Mouse (Mus musculus) splenic B cell, adult 2 months (primary cell): ENCODE data around the gene Fibp.
"Not testable (repeated sequence)": the region's sequence is repeated elsewhere in the genome, so short reads cannot be mapped to it uniquely, and the experiment has no call there.

Experiments
- DNase-seq: peaks from one replicate; pipeline ENCODE4 v3.0.0-alpha.2; 2011; ENCODE audit warnings: low read depth, low spot score
- H3K27me3 ChIP-seq: 2 replicates; pipeline ENCODE4 v1.6.1; 2012; ENCODE audit warnings: mild to moderate bottlenecking, low read length, moderate library complexity, mixed read lengths; ENCODE audit not compliant: control insufficient read depth, poor library complexity, insufficient read depth, severe bottlenecking
- H3K36me3 ChIP-seq: 2 replicates; pipeline ENCODE4 v1.6.1; 2012; ENCODE audit warnings: mild to moderate bottlenecking, low read length, moderate library complexity, mixed read lengths; ENCODE audit not compliant: control insufficient read depth, poor library complexity, insufficient read depth, severe bottlenecking

Gene Fibp

DNA sequence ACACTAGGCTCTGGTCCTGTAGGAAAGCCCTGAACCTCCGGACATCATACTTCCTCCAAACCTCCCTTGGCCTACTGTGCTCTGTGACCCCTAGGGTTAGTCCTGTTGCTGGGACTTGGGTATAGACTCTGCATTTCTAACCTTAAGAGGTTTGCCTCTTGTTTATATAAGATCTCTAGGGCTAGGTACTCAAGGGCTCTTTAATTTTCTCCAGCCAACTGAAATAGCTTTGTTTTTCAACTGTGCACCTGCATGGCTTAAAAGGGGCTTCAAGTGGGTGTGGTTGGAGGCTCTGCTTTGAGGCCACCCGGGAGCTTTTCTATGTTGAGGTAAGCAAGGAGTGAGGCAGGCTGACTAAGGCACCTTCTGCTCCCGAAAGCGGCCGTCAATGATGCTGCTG lies 24.1 kb downstream of the Fibp start:
- peaks cover 3% of the 10 kb centered on the region; the same call in 1 of the 2 replicates for H3K36me3 ChIP-seq
- no peaks in the 10 kb centered on the region for H3K27me3 ChIP-seq
- DNase-seq: no peak

- no peak for DNase-seq
- H3K27me3 ChIP-seq: no peaks in the 10 kb centered on the region
These were observed 25.0 kb downstream of the Fibp start for GRCm38 (mm10) chr19:5485371-5485770.

GRCm38 (mm10) chr19:5485821-5486220 lies 25.4 kb downstream of the Fibp start:
- DNase-seq: no peak
- Histone ChIP-seq H3K27me3 (no peaks in the 10 kb centered on the region), H3K36me3 (peaks cover 3% of the 10 kb centered on the region; the same call in 1 of the 2 replicates)

More at GRCm38 (mm10) chr19:5485371-5485770, 25.0 kb downstream of the Fibp start:
- H3K36me3 ChIP-seq: peaks cover 3% of the 10 kb centered on the region; the same call in 1 of the 2 replicates

DNA sequence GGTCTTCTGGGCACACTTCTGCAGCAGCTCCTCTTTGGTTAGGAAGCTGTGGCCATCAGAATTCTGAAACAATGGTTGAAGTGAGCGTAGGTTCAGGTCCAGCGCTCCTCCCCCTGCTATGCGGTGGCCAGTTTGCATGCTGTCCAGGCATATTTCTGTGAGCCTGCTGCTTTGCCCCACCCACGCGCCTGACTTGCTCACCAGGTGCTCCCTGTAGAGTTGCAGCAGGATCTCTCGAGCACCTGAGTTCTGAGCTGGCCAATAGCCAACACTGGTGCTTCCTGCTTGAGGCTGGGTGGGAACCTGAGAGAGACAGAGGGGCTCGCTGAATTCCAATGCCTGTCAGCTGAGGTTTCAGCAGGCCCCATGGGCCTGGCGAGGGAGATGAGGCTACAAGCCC lies 25.9 kb downstream of the Fibp start:
- DNase-seq: no peak
- H3K27me3 ChIP-seq: no peaks in the 10 kb centered on the region
- peaks cover 3% of the 10 kb centered on the region; the same call in 1 of the 2 replicates for H3K36me3 ChIP-seq

DNA sequence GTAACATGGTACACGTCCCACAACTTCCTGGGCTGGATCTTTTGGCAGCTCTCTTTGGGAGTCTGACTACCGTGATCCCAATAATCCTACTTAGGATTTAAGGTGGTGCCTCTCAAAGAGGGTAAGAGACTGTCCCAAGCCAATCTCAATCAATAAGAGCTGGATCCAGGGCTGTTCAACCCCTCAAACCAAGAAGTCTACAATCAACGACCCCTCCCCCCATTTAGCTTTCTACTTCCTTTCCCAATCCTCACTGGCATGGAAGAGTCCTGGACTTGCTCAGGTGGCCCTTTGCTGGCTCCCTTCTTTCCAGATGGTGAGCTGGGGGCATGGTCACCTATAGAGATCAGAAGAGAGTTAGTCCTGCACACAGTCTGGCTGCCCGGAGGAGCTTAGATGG lies 26.4 kb downstream of the Fibp start:
- H3K27me3 ChIP-seq: no peaks in the 10 kb centered on the region
- peaks cover 3% of the 10 kb centered on the region; the same call in 1 of the 2 replicates for H3K36me3 ChIP-seq
- DNase-seq: no peak

GRCm38 (mm10) chr19:5487768-5488550 lies 27.5 kb downstream of the Fibp start, which contains the start of gene Mus81:
Gene Mus81 (minus strand): TSS chr19:5488402.
- DNase-seq: peak; percentile 97
- Histone ChIP-seq H3K27me3 (no peaks in the 10 kb centered on the region), H3K36me3 (peaks cover 8% of the 10 kb centered on the region)

DNA sequence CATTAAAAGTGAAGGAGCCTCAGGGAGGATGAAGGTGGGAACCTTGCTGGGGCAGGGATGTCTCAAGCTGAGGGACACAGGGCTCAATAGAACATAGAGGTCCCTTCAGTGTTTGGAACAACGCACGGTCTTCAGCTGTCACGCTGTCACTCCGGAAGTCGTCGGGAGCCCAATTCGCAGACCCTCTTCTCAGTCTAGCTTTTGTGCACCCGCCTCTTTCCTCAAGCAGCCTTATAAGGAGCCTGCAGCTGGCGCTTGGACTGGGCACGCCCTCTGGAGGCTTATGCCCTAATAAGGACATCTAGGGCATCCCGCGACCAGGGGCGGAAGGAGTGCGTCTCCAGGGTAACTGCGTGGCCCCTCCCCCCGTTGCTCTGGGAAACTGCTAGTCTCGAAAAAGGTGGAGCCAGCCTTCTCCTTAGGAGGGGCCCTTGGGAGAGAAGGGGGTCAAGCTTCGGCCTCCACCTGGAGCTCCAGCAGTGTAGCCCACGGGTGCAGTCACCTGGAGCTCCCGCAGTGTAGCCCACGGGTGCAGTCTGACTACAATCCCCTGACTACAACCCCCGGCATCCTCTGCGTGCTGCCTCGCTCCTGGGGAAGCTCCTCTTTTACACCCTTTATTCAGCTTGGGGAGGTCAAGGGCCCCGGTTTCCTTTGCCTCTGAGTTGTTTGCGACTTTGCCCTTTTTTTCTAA lies 28.6 kb downstream of the Fibp start:
- Histone ChIP-seq H3K36me3 (peaks cover 12% of the 10 kb centered on the region), H3K27me3 (no peaks in the 10 kb centered on the region)
- peak; percentile 96 for DNase-seq

DNA sequence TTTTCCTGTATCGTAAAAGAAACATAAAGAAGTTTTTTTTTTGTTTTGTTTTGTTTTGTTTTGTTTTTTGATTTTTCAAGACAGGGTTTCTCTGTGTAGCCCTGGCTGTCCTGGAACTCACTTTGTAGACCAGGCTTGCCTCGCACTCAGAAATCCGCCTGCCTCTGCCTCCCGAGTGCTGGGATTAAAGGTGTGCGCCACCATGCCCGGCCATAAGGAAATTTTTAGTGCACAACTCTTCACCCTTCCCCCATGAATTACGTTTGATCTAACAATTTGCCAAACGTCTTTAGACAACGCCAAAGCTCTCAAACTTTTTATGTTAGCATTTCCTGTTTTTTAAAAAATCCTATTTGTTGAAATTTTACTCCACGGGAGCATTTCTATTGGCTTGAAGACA lies 29.3 kb downstream of the Fibp start:
- H3K27me3 ChIP-seq, DNase-seq: not testable (repeated sequence)
- H3K36me3 ChIP-seq: peaks cover 12% of the 10 kb centered on the region

GRCm38 (mm10) chr19:5490313-5490897 lies 30.0 kb downstream of the Fibp start, which contains the start of gene Cfl1:
Gene Cfl1 (plus strand): TSS chr19:5490455.
- Histone ChIP-seq H3K36me3 (peaks cover 14% of the 10 kb centered on the region), H3K27me3 (no peaks in the 10 kb centered on the region)
- DNase-seq: peak; percentile 96

- Histone ChIP-seq H3K36me3 (peaks cover 14% of the 10 kb centered on the region), H3K27me3 (no peaks in the 10 kb centered on the region)
- peak; percentile 91 for DNase-seq
These were observed 30.7 kb downstream of the Fibp start for GRCm38 (mm10) chr19:5490898-5491708.

GRCm38 (mm10) chr19:5492641-5493040 lies 32.2 kb downstream of the Fibp start:
- Histone ChIP-seq H3K36me3 (peaks cover 19% of the 10 kb centered on the region), H3K27me3 (no peaks in the 10 kb centered on the region)
- DNase-seq: no peak

- H3K27me3 ChIP-seq: not testable (repeated sequence)
- H3K36me3 ChIP-seq: peaks cover 20% of the 10 kb centered on the region
- peak; percentile 65 for DNase-seq
These were observed 32.9 kb downstream of the Fibp start for GRCm38 (mm10) chr19:5493301-5493721.

DNA sequence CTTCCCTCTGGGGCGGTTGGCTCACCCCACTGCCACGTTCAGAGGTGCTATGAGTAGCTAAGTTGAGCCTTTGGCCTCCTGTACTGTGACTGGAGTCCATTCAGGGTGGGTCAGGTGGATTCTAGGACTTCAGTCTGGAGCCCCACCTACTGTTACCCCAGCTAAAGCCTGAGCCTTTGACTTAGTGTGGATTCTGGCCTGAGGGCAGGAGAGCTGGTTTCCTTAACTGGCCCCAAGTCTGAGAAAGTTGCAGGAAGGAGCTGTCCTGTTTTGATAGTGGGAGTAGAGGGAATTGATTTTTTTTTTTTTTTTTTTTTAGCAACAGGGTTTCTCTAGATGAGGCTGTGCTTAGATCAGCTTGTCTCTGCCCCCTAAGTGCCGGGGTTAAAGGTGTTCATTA lies 33.9 kb downstream of the Fibp start:
- Histone ChIP-seq H3K27me3 (no peaks in the 10 kb centered on the region), H3K36me3 (peaks cover 20% of the 10 kb centered on the region)
- DNase-seq: no peak

DNA sequence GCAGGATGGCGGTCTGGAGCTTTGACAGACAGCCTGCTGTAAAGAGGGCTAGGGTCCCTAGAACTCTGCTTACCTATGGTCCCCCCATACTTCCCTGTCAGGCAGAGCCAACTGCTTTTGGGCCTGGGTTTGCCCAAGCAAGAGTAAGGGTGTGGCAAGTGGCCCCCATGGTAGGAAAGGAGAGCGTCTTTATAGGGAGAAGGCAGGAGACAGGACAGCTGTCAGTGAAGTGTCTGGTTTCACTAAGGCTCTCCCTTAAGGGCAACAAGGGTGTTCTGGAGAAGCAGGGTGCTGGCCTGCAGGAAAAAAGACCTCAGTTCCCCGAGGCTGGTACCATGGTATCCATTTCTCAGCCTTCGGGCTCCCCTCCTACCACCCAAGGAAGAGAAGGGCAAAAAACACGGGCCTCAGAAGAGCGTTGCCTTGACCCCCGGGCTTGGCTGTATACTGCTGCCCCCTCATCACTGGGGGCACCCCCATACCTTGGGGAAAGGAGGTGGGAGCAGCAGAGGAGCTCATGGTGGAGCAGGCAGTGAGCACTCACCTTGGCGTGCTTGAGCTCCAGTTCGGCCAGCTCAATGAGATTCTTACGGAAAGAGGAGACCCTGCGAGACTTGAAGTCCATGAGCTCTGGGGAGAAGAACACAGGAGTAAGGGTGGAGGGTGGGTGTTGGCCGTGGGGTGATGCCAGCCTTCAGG lies 35.1 kb downstream of the Fibp start:
- H3K27me3 ChIP-seq: no peaks in the 10 kb centered on the region
- no peak for DNase-seq

More for the DNA sequence above, 35.1 kb downstream of the Fibp start:
- H3K36me3 ChIP-seq: peaks cover 20% of the 10 kb centered on the region
